Mouse (Mus musculus): Measurements from ENCODE around the gene Washc3.

Washc3 gene

DNA sequence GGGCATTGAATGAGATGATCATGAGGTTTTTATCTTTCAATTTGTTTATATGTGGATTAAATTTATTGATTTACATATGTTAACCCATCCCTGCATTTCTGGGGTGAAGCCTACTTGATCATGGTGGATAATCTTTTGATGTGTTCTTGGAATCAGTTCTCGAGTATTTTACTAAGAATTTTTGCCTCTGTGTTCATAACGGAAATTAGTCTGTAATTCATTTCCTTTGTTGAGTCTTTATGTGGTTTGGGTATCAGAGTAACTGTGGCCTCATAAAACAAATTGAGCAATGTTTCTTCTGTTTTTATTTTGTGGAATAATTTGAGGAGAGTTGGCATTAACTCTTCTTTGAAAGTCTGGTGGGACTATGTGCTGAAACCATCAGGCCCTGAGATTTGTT, 54.7 kb downstream of the Washc3 start:
- DNase-seq (ENCODE audit: inconsistent age in 2 of 2, low spot score in 1 of 2) = no peak

DNA sequence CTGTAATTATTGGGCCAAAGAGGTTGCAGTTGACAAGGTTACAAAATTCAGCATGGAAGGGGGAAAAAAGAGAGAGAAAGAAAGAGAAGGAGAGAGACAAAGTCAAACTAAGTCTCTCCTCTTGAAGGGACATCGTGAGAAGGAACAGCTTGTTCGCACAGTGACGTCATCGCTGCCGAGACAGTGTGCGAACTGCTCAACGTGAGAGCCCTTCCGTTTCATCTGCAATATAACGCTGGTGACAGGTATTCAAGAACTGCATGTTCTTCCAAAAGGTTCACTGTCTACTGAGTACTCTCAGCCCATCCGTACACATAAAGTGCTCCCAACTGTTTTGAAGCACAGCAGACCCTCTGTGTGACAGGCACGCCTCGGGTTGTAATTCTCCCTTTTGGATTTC, 59.4 kb downstream of the Washc3 start:
- no peak for DNase-seq (ENCODE audit: inconsistent age in 2 of 2, low spot score in 1 of 2)

DNA sequence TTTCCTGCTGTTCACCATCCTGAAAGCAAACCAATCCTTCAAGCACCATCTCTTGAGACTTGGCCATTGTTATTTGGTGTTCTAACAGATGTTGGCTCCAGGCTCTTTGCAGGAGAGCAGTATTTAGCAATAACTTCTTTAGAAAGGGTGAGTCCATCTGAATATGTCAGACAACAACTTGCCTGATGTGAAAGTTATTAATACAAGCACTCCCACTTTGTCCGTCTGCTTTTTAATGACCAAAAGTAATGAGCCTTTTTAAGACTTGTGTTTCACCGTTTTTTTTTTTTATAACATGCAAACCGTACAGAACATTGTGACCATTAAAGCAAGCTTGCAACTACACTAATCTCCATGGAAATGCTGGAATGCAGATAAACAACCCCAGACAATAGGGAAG, 60.3 kb downstream of the Washc3 start:
- DNase-seq (ENCODE audit: inconsistent age in 2 of 2, low spot score in 1 of 2) = no peak

DNA sequence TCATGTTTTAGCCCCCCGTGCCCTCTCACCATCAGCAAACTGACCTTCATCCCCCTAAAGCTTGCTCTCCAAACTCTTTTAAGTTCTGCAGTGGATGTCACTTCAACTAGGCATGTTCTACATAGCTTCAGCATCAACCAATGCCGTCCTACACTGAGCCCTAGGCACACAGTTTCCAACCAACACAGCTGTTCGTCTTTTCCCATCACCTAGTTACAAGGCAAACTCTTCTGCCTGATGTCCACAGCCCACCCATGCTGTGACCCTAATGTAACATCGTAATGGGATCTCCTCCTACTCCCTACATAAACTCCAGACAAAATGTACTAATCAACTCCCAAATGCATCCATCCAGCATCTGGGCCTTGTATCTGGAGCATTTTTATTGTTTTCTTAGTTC, 62.5 kb downstream of the Washc3 start:
- no peak for DNase-seq (ENCODE audit: inconsistent age in 2 of 2, low spot score in 1 of 2)

DNA sequence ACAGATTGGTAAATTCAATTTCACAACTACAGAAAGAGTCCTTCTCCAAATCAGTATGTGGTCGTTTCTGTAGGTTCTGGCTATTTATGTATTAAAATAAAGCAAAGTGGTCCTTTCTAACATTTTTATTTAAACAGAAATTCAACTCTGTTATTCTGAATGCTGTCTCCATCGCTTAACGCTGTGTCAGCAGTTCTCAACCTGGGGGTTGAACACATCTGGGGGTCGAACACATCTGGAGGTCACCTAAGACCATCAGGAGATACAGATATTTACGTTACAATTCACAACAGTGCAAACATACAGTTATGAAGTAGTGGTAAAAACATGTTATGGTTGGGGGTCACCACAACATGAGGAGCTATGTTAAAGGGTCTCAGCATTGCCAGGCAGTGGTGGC, 73.2 kb downstream of the Washc3 start:
- no peak for DNase-seq (ENCODE audit: inconsistent age in 2 of 2, low spot score in 1 of 2)

DNA sequence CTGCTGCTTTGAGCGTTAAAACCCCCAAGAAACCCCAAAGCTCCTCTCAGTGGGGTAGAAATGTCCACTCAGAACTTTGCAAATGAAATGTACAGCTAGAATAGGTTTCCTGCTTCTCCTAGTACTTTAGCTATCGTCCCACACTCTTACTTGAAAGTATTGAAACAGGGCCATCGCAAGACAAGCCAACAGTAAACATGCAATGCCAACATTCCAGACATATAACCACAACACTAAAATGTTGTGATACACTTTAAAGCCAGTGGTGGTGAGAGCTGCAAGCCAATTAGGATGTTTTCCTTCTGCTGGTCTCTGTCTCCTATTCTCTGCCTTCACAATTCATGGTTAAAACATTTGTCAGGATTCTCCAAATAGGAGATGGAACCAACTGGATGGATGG, 80.8 kb downstream of the Washc3 start:
- DNase-seq (ENCODE audit: inconsistent age in 2 of 2, low spot score in 1 of 2) = no peak

DNA sequence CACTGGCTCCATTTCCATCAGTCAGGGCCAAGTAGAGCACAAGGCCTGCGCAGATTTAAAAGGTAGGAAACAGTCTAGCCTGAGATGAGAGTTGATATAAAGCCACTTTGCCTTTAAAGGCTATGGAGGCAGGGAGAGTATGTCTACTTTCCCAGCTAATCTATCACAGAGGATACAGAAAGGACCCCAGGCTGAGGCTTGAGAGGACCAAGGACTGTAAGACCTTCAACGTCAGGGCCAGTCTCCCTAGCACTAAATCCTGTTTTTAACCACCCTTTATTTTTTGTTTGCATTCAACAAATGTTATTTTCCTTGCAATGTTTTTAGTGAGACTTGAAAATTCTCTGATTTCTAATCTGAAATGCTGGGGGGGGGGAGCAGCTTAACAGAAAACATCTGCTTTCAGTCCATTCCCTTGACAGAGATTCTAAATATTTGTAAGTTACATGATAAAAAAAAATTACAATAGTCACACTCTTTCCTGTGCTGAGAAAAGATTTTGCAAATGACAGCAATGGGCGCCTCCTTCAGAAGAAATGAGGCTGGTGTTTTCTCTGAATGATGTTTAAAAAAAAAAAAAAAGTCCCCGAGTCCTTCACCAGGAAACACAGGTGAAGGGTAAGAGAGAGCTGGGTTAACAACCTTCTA, 83.6 kb downstream of the Washc3 start:
- DNase-seq (ENCODE audit: inconsistent age in 2 of 2, low spot score in 1 of 2) = no peak

DNA sequence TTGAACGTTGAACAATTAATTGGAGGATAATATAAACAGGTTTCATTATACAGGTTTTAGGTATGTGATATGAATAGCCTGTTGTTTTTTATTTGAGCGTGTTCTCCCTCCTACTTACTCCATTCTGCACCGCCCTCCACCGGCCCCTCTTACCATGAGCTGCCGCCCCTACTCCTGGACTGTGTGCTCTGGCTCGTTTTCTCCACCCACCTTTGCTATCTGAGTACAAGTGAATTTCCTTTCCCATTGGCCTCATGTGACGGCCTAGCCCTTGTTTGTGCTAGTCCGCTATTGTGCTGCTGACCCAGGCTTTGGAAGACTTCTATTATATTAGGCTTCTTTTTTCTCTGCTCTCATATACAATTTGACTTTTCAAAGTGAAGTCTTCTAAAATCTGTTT, 86.4 kb downstream of the Washc3 start:
- DNase-seq (ENCODE audit: inconsistent age in 2 of 2, low spot score in 1 of 2) = no peak

DNA sequence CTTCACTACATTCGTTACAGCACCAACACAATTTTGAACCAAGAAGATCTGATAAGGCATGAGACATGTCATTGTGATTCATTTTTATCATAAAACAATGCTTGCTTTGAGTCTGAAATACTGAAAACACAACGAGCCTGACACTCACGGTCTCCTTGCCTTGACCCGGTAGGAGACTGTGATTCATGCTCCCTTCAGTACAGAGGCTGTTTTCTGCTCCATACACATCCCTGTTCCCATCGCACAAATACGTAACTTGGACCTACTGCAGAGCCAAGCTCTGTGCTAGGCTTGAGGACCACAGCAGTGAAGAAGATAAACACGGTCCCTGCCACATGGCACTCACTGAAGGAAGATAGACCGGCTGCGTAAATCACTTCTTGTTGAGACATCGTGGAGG, 87.2 kb downstream of the Washc3 start:
- DNase-seq (ENCODE audit: inconsistent age in 2 of 2, low spot score in 1 of 2) = peak; percentile 32 to 78

DNA sequence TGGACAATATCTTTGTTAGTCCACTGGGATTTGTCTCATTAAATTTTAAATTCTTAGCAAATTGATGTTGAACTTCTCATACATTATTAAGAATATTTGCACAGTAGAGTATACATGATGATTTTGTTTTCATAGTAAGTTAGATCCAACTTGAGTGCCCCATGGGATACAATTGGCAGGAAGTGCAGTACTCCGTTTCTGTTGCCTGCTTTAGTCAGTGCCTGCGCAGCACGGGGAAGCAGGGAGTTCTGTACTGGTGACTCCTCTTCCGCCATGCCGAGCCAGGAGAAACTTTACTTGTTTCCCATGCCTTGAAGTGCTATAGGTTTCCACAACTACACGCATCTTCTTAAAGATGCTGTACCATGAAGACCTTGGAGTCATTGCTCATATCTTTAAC, 94.2 kb downstream of the Washc3 start:
- DNase-seq (ENCODE audit: inconsistent age in 2 of 2, low spot score in 1 of 2) = no peak

Measured in adrenal gland, adult (tissue).